In genomic region chr11:95231688-95232328, GRCm38 (mm10) we compare ENCODE assay signal across 8 mouse cellular contexts. TPM values are rescaled to one million over a fixed set of nuclear protein-coding genes. Genes with fewer than 3 reads are reported as not detected.
DNase-seq lines count a peak whose midpoint lies in the region; ATAC-seq and TF ChIP-seq lines count a peak whose summit lies in the region.

No protein-coding gene starts in this region.

- DNase-seq in 3T3-L1 (ENCODE audit: low read depth, low spot score), result peak; percentile 52
- peak; percentile 62 to 93 for DNase-seq in adrenal gland, adult (ENCODE audit: inconsistent age in 2 of 2, low spot score in 1 of 2)
- peak; percentile 82 for DNase-seq in embryo, embryonic 11 days
- DNase-seq in kidney, adult 11 months, result peak; percentile 24
- no peak for DNase-seq in liver, adult 2 months (ENCODE audit: extremely low read depth, low read depth, low spot score)
- peak; percentile 14 to 20 for DNase-seq in spleen, postnatal 36 days (ENCODE audit: low spot score in 2 of 2)

- no peaks in the 10 kb centered on the region for H3K36me3 ChIP-seq in liver, adult 2 months (ENCODE audit: control insufficient read depth, insufficient read depth, low read length)

- no peaks in the 10 kb centered on the region for H3K4me1 ChIP-seq in liver, adult 2 months (ENCODE audit: control insufficient read depth, insufficient read depth, low read length)

- 17% methylated on average over 23 of the region's 24 CpGs for WGBS in liver, adult 2 months

- peak; percentile 82 for TF ChIP-seq CTCF in liver, adult 2 months (IDR thresholded peaks at IDR 0.05; ENCODE audit: low read depth, low read length)

- peak; percentile 91 for ATAC-seq in granulocyte monocyte progenitor cell, adult 5-6 weeks (replicated peaks; ENCODE audit: poor library complexity, severe bottlenecking)
- peak; percentile 70 for ATAC-seq in monocyte, adult 5-6 weeks (replicated peaks; ENCODE audit: insufficient number of reproducible peaks, low FRiP score, low TSS enrichment, poor library complexity, severe bottlenecking)

- no peak for TF ChIP-seq POLR2A in liver, adult 2 months (IDR thresholded peaks at IDR 0.05; ENCODE audit: extremely low read depth, insufficient read depth, low read length)

- no peak overlapping the region for H3K4me3 ChIP-seq in liver, adult 2 months (ENCODE audit: insufficient read depth, low read depth, low read length)

- H3K79me2 ChIP-seq in liver, adult 2 months (ENCODE audit: control insufficient read depth, insufficient read depth, low read length), result no peaks in the 10 kb centered on the region

- H3K27me3 ChIP-seq in liver, adult 2 months (ENCODE audit: control insufficient read depth, insufficient read depth, low read length), result peaks cover 2% of the 10 kb centered on the region; the same call in 1 of the 2 replicates

- H3K9ac ChIP-seq in liver, adult 2 months (ENCODE audit: low read depth, low read length), result no peak overlapping the region

- no peak overlapping the region for H3K27ac ChIP-seq in liver, adult 2 months (replicated peaks; ENCODE audit: insufficient read depth, low read depth, low read length)

RNA-seq across cellular contexts. Expression of gene Tac4, which starts 29.5 kb away (rescaled TPM):
- total RNA-seq in granulocyte monocyte progenitor cell, adult 5-6 weeks (2014; fragmentation: Nextera tagmentation), result not detected in 2 replicates
- not detected in 2 replicates for total RNA-seq in granulocyte monocyte progenitor cell, adult 5-6 weeks (2017)
- total RNA-seq in liver, adult 2 months (2014; rRNA removed), result not detected in 2 replicates
- not detected in 2 replicates for polyA plus RNA-seq in liver, adult 2 months (2012; rRNA removed)
- 0.87 TPM in 1 of 3 replicates, not detected in the others for total RNA-seq in monocyte, adult 5-6 weeks (2017)
